Mouse (Mus musculus): Measurements from ENCODE around the gene Megf8. TPM values are rescaled to one million over a fixed set of nuclear protein-coding genes. Genes with fewer than 3 reads are reported as not detected.

Gene Megf8
- polyA plus RNA-seq, 1 experiment from 2014 or later = 19.1 TPM

DNA sequence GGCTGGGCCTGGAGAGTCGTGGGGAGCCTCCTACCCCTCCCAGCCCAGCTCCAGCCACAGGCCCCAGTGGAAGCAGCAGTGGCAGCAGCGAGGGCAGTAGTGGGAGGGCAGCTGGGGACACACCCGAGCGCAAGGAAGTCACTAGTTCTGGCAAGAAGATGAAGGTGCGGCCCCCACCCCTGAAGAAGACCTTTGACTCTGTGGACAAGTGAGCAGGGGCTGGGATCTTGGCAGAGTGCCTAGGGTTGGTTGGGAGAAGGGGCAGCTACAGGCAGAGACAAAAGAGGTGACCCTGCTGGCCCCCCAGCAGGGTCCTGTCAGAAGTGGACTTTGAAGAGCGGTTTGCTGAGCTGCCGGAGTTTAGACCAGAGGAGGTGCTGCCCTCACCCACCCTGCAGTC is 24.9 kb upstream of the Megf8 start:
- Histone ChIP-seq H3K36me3 (peaks cover 87% of the 10 kb centered on the region), H3K4me2 (replicated peaks) (no peak overlapping the region), H3K9ac (no peak overlapping the region), H3K27me3 (replicated peaks) (no peaks in the 10 kb centered on the region), H3K4me1 (peaks cover 20% of the 10 kb centered on the region), H3K27ac (no peak overlapping the region), H3K9me3 (0 out of 2 replicates have a peak, but pooled peaks cover 6% of the 10 kb centered on the region), H3K4me3 (no peak overlapping the region)
- WGBS = 71% methylated on average over 7 of the region's 7 CpGs
- no peak for ATAC-seq (ENCODE audit: low FRiP score, low read depth)

- H3K36me3 ChIP-seq = peaks cover 76% of the 10 kb centered on the region
- H3K9ac ChIP-seq = 0 out of 2 replicates have a peak overlapping the region, but pooled peaks have one; percentile 21
- no peak overlapping the region for H3K4me2 ChIP-seq (replicated peaks)
Measured at GRCm38 (mm10) chr7:25293191-25293739, 23.7 kb upstream of the Megf8 start.

DNA sequence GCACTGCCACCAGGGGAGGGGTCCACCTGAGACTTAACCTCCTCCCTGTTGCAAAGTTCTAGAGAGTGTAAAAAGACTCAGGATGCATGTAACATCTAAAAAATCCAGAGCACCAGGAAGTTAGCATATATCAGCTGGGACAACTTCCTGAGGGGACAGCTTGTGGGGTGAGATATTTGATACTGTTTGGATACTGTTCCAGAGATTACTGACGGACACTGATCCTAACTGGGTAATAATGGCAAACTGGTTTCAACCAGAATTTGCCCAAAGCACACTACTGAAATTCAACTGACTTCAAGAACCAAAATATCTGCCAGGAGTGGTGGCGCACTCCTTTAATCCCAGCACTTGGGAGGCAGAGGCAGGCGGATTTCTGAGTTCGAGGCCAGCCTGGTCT is 22.5 kb upstream of the Megf8 start:
- Histone ChIP-seq H3K36me3 (peaks cover 64% of the 10 kb centered on the region), H3K4me1 (peaks cover 26% of the 10 kb centered on the region)

More at GRCm38 (mm10) chr7:25293191-25293739, 23.7 kb upstream of the Megf8 start:
- Histone ChIP-seq H3K27ac (no peak overlapping the region), H3K27me3 (replicated peaks) (no peaks in the 10 kb centered on the region), H3K4me1 (peaks cover 22% of the 10 kb centered on the region), H3K4me3 (no peak overlapping the region), H3K9me3 (0 out of 2 replicates have a peak, but pooled peaks cover 6% of the 10 kb centered on the region)
- WGBS = 77% methylated on average over 10 of the region's 10 CpGs
- no peak for ATAC-seq (ENCODE audit: low FRiP score, low read depth)

GRCm38 (mm10) chr7:25294960-25295722 is 21.8 kb upstream of the Megf8 start:
- no peak for ATAC-seq (ENCODE audit: low FRiP score, low read depth)
- Histone ChIP-seq H3K27me3 (replicated peaks) (no peaks in the 10 kb centered on the region), H3K4me1 (peaks cover 26% of the 10 kb centered on the region), H3K4me3 (no peak overlapping the region), H3K27ac (no peak overlapping the region), H3K4me2 (replicated peaks) (peak overlapping the region; percentile 20), H3K9me3 (no peaks in the 10 kb centered on the region), H3K36me3 (peaks cover 57% of the 10 kb centered on the region), H3K9ac (no peak overlapping the region)
- WGBS = 88% methylated on average over 12 of the region's 12 CpGs

More for the DNA sequence above, 22.5 kb upstream of the Megf8 start:
- H3K27me3 ChIP-seq (replicated peaks) = no peaks in the 10 kb centered on the region
- H3K9me3 ChIP-seq = 0 out of 2 replicates have a peak, but pooled peaks cover 5% of the 10 kb centered on the region
- no peak overlapping the region for H3K4me2 ChIP-seq (replicated peaks)
- H3K9ac ChIP-seq = no peak overlapping the region
- no peak for ATAC-seq (ENCODE audit: low FRiP score, low read depth)
- 91% methylated on average over 4 of the region's 4 CpGs for WGBS
- H3K27ac ChIP-seq = no peak overlapping the region
- H3K4me3 ChIP-seq = no peak overlapping the region

DNA sequence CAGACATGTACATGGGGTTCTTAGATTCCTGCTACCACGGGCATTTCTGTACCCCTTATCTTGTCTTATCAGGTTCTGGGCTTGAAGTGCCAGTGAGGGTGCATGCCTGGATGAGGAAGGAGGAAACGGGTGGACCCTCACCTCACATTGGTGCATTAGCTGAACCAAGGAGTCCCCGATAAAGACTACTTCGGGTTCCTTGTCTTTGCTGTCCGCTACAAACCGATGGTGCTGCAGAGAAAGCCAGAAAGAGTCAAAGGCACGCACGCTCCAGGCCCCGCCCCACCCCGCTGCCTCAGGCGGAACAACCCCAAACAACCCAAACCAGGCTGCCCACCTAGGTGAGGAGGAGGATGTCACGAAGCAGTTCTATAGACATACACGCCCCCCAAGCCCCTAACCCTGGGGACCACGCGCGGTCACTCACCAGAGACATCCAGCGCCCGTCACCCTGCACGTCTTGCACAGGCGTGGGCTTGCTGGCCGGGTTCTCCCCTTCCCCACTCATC is 20.0 kb upstream of the Megf8 start:
- H3K36me3 ChIP-seq = peaks cover 39% of the 10 kb centered on the region
- H3K27me3 ChIP-seq (replicated peaks) = no peaks in the 10 kb centered on the region
- ATAC-seq (ENCODE audit: low FRiP score, low read depth) = peak; percentile 0; the same call in 1 of the 2 replicates
- 1% methylated on average over 21 of the region's 21 CpGs for WGBS
- peak overlapping the region; percentile 93 for H3K27ac ChIP-seq
- H3K4me3 ChIP-seq = peak overlapping the region; percentile 71
- H3K4me2 ChIP-seq (replicated peaks) = peak overlapping the region; percentile 71
- H3K9me3 ChIP-seq = no peaks in the 10 kb centered on the region
- peaks cover 26% of the 10 kb centered on the region for H3K4me1 ChIP-seq
- peak overlapping the region; percentile 76 for H3K9ac ChIP-seq

DNA sequence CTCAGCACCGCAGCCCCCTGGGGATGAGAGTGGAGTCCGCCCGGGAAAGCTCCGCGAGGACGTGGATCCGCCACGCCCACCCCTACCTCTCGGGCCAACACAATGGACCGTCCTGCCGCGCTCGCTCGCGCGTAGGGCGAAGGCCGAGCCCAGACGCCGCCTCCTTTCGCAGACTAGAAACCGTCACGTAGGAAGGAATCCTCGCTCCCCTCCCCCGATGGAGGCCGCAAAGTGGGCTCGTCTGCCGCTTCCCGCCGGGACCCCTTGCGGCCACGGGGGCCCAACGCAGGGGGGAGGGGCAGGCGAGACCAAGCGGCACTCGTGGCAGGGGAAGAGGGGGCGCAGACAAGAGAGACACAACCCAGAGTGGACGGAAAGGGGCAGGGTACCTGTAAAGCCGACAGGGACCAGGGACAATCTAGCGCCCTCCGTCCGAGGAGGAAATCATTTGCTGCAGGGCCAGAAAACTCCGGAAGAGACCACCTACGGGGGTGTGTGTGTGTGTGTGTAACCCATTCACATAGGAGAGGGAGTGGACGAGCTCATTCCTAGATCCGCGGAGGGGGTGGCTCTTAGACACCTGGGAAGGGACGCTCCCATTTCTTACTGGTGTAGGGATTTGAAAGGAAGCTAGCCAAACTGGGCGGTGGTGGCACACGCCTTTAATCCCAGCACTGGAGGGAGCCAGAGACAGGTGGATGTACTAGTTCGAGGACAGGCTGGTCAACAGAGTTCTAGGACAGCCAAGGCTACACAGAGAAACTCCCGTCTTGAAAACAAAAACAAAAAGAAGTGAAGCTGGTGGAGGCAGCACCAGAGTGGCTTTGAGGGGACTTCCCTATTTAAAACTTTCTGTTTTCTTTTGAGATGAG is 19.3 kb upstream of the Megf8 start, which contains the start of gene Pafah1b3:
Gene Pafah1b3, minus strand, starts transcription at position 533 of the 872 bp plus-strand sequence.
- peak; percentile 92 for ATAC-seq (ENCODE audit: low FRiP score, low read depth)
- WGBS = under 1% methylated on average over 52 of the region's 52 CpGs
- Histone ChIP-seq H3K36me3 (peaks cover 32% of the 10 kb centered on the region), H3K27me3 (replicated peaks) (no peaks in the 10 kb centered on the region), H3K27ac (peak within 1 kb of the TSS; percentile 93), H3K4me1 (peaks cover 26% of the 10 kb centered on the region), H3K4me2 (replicated peaks) (peak within 1 kb of the TSS; percentile 71), H3K4me3 (peak within 1 kb of the TSS; percentile 71), H3K9me3 (no peaks in the 10 kb centered on the region), H3K9ac (peak within 1 kb of the TSS; percentile 76)

DNA sequence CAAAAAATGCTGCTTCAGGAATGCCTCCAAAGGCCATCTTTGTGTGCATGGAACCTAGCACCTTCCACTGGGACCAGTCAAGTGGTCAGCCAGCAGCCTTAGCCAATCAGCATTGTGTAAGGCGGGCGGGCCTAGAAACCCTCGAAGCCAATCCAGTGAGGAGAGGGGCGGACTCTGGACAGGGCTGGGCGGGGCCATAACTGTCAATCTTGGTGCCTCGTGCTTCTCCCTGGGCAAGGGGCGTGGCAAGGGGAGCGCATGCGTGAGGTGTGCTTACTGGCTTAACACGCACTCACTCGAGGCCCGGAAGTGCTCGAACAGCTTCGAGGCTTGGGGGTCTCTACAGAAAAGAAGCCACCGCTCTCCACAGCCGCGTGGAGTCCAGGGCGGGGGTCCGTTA is 15.9 kb upstream of the Megf8 start, which contains the start of gene Prr19:
Gene Prr19, plus strand, starts transcription at position 349 of the 400 bp plus-strand sequence.
- no peak within 1 kb of the TSS for H3K9ac ChIP-seq
- WGBS = 50% methylated on average over 19 of the region's 19 CpGs
- no peak within 1 kb of the TSS for H3K4me3 ChIP-seq
- no peak within 1 kb of the TSS for H3K4me2 ChIP-seq (replicated peaks)
- no peaks in the 10 kb centered on the region for H3K9me3 ChIP-seq
- ATAC-seq (ENCODE audit: low FRiP score, low read depth) = peak; percentile 6; the same call in 1 of the 2 replicates
- H3K36me3 ChIP-seq = peaks cover 1% of the 10 kb centered on the region
- no peaks in the 10 kb centered on the region for H3K27me3 ChIP-seq (replicated peaks)
- H3K4me1 ChIP-seq = peaks cover 14% of the 10 kb centered on the region
- H3K27ac ChIP-seq = no peak within 1 kb of the TSS

DNA sequence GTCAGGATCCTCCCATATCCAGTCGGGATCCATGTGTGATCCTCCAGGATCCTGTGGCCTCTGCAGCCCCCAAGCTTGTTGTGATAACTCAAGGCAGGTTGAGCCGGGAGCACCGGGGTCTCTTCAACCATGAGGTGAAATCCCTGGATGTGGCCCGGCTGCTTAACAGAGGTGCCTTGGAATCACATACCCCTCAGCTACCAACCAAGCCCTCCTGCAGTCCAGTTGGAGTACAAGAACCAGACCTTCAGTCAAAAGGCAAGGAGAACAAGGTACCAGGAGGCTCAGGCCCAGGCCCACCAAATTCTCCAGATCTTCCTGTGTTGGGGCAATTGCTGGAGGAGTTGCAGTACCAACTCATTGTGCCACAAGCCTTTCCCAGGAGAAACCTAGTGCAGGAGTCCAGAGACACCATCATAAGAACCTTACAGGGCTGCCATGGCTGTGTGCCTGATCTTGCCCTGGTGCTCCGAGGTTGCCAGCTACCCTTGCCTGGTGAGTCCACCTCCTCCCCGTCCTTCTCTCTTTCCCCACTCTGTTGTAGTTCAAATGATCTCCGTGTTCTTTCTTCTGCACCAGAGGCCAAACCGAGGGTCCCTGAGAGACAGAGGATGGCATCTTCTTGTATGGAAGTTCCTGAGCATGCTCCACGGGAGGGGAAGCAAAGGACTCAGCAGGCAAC is 13.8 kb upstream of the Megf8 start:
- no peak overlapping the region for H3K27ac ChIP-seq
- H3K9ac ChIP-seq = no peak overlapping the region
- H3K4me2 ChIP-seq (replicated peaks) = no peak overlapping the region
- H3K9me3 ChIP-seq = no peaks in the 10 kb centered on the region
- WGBS = 74% methylated on average over 9 of the region's 9 CpGs
- H3K36me3 ChIP-seq = no peaks in the 10 kb centered on the region
- ATAC-seq (ENCODE audit: low FRiP score, low read depth) = no peak
- H3K4me1 ChIP-seq = peaks cover 7% of the 10 kb centered on the region
- H3K27me3 ChIP-seq (replicated peaks) = peaks cover 10% of the 10 kb centered on the region; the same call in 1 of the 2 replicates
- no peak overlapping the region for H3K4me3 ChIP-seq

GRCm38 (mm10) chr7:25303685-25304006 is 13.3 kb upstream of the Megf8 start:
- H3K9me3 ChIP-seq = no peaks in the 10 kb centered on the region
- no peaks in the 10 kb centered on the region for H3K36me3 ChIP-seq
- H3K4me1 ChIP-seq = peaks cover 2% of the 10 kb centered on the region; the same call in 1 of the 2 replicates
- H3K27me3 ChIP-seq (replicated peaks) = peaks cover 10% of the 10 kb centered on the region; the same call in 1 of the 2 replicates
- H3K4me3 ChIP-seq = no peak overlapping the region
- H3K9ac ChIP-seq = no peak overlapping the region
- no peak overlapping the region for H3K27ac ChIP-seq
- 82% methylated on average over 3 of the region's 3 CpGs for WGBS
- no peak overlapping the region for H3K4me2 ChIP-seq (replicated peaks)
- no peak for ATAC-seq (ENCODE audit: low FRiP score, low read depth)

DNA sequence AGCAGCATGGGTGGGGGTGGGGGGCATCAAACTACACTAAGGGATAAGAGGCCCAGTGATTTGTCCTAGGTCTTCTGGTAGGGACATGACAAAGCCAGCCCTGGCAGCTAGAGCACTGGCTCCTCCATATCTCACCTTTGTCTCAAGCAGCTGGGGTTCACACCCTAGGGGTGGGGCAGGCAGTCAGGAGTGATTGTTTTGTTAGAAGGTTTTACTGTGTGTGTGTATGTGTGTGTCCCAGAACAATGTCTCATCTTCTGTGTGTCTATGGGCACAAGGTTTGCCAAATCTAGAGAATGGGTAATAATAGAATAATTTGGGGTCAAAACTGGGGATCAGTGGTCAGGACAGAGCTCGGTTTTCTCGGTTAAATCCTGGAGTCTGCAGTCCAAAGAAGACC is 11.5 kb upstream of the Megf8 start:
- H3K9me3 ChIP-seq = no peaks in the 10 kb centered on the region
- H3K4me1 ChIP-seq = peaks cover 2% of the 10 kb centered on the region; the same call in 1 of the 2 replicates
- H3K27me3 ChIP-seq (replicated peaks) = peaks cover 10% of the 10 kb centered on the region; the same call in 1 of the 2 replicates
- no peaks in the 10 kb centered on the region for H3K36me3 ChIP-seq
- 2% methylated on average over 2 of the region's 2 CpGs for WGBS
- ATAC-seq (ENCODE audit: low FRiP score, low read depth) = peak; percentile 35; the same call in 1 of the 2 replicates
- peak overlapping the region; percentile 94 for H3K4me2 ChIP-seq (replicated peaks)
- no peak overlapping the region for H3K27ac ChIP-seq
- peak overlapping the region; percentile 77 for H3K9ac ChIP-seq
- H3K4me3 ChIP-seq = peak overlapping the region; percentile 60

- Histone ChIP-seq H3K4me3 (peak within 1 kb of the TSS; percentile 60), H3K9ac (peak within 1 kb of the TSS; percentile 77), H3K4me1 (peaks cover 2% of the 10 kb centered on the region; the same call in 1 of the 2 replicates), H3K36me3 (no peaks in the 10 kb centered on the region), H3K4me2 (replicated peaks) (peak within 1 kb of the TSS; percentile 94), H3K9me3 (no peaks in the 10 kb centered on the region), H3K27me3 (replicated peaks) (peaks cover 14% of the 10 kb centered on the region), H3K27ac (peak within 1 kb of the TSS; percentile 42; the same call in 1 of the 2 replicates)
- 0% methylated on average over 46 of the region's 47 CpGs for WGBS
- ATAC-seq (ENCODE audit: low FRiP score, low read depth) = peak; percentile 76
Measured at GRCm38 (mm10) chr7:25305956-25306613, 10.9 kb upstream of the Megf8 start, which contains the start of gene Tmem145. Gene Tmem145 (plus strand): TSS chr7:25306106.

Measured in neural tube, embryonic 12.5 days (tissue).